Mouse (Mus musculus): Measurements from ENCODE around the gene Coa4.
"Not testable (repeated sequence)": the region's sequence is repeated elsewhere in the genome, so short reads cannot be mapped to it uniquely, and the experiment has no call there.

The Coa4 gene

GRCm38 (mm10) chr7:100559331-100559730 is 22.5 kb downstream of the Coa4 start:
- no peak for DNase-seq (ENCODE audit: inconsistent ontology term)

DNA sequence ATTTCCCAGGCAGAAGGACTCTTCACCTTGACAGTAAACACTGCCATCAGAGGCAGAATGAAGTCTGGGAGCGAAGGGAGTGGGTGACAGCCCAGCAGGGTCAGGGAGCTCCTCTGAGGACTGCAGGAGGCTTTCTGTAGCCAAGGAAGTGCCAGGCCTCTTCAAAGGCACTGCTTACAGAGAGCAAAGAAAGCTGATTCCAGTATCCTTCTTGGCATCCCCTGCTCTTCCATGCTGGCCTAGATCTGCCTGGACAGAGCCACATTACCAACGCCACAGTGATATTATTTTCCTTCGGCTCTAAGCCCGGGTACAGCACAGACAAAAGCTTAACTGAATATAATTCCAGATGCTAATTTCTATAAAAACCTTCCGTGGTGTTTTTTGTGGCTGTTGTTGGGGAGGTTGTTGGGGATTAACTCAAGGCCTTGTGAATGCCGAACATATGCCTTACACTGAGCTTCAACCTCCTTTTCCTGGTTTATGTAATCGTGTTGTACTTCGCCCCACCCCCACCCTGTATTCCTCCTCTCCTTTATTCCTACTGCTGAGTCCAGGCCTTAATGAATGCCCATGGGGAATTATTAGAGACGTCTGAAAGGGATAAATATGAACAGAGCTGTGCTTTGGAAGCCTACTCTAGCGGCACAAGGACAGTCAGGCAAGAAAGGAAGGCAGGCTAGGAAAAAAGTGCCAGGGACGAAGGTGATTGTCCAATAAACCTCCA is 25.2 kb downstream of the Coa4 start:
- peak; percentile 60 for DNase-seq (ENCODE audit: inconsistent ontology term)

- DNase-seq (ENCODE audit: inconsistent ontology term): not testable (repeated sequence)
Observed at GRCm38 (mm10) chr7:100567238-100567637, 30.4 kb downstream of the Coa4 start.

DNA sequence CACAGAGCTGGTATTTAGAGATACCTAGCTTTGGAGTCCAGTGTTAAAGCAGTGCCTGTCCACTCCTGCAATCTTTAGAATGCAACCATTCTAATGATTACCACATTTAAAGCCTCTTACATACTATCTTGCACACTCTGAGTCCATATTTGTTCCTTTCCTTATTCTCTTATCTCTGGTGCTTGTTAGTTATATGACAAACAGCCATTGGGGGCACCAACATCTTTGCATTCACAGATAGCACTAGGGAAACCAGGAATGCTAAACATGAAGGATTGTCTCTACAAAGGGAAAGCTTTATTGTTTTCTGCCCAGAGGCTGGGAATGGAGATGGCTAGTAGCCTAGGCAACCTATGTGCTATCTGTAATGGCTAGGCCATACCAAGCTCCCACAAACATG is 33.0 kb downstream of the Coa4 start:
- DNase-seq (ENCODE audit: inconsistent ontology term): no peak

DNA sequence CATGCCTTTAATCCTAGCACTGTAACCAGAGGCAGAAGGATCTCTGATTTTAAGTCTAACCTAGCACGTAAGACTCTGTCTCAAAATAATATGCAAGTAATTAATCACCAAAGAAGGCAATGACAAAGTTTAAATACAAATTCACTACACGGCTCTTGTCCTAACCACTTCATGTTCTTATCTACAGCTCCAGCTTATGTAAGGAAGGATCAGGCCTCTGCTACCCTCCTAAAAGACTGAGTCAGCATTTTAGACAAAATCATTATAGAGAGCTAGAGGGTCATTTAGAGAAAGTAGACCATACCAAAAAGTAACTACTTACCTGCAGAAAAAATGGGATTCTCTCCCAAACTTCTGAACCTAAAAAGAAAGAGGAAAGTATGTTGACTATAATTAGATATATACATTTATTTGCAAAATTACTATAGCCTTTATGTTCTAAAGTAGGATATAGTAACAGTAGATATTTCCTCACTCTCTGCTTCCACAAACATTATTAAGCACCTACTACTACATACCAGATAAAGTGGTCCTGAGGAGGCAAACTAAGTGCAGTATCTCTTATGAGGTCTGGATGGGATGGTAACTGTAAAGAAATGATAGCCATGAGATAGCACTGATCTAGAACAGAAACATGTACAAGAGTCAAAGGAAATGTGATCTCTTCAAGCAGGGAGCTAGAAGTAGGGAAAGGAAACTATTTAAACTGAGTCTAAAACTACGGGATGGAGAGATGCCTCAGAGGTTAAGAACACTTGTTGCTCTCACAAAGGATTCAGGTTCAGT is 34.3 kb downstream of the Coa4 start:
- no peak for DNase-seq (ENCODE audit: inconsistent ontology term)

- DNase-seq (ENCODE audit: inconsistent ontology term): no peak
Observed at GRCm38 (mm10) chr7:100572061-100572460, 35.2 kb downstream of the Coa4 start.

GRCm38 (mm10) chr7:100572704-100573103 is 35.8 kb downstream of the Coa4 start:
- DNase-seq (ENCODE audit: inconsistent ontology term): no peak

DNA sequence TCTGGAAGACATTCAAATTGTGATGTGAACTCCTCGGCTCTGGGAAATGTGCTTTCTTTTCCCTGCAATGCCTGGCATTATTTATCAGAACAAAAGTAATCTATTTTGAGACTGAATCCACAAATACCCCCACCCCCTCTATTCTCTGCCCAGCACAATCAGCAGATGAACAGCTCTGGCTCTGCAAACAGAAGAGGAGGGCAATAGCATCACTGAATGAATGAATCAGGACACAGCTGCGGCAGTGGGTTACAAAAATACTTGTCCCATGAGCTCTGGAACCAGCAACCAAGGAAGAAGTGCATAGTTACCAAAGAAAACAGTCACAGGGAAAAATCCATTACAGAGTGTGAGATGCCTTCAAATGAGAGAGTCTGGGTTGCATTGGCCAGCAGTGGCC is 41.9 kb downstream of the Coa4 start:
- DNase-seq (ENCODE audit: inconsistent ontology term): peak; percentile 45

GRCm38 (mm10) chr7:100582235-100582634 is 45.4 kb downstream of the Coa4 start:
- DNase-seq (ENCODE audit: inconsistent ontology term): no peak

GRCm38 (mm10) chr7:100582727-100583236 is 45.9 kb downstream of the Coa4 start:
- DNase-seq (ENCODE audit: inconsistent ontology term): peak; percentile 93

DNA sequence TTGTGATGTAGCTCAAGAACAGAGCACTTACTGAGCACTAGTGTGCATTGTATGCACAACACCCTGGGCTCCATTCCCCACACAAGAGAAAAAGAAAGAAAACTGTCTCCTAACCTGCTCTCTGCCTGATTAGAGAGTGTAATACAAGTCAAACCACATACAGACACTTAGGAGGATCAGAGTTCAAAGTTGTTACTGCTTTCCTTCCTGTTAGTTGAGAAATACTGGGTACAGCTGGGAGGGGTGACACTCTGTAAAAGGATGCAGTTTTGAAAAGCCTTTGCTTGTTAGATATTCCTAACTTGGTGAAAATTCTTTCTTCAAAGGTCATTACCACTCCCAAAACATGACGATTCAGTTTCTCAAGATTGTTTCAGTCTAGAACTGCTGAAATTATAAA is 52.9 kb downstream of the Coa4 start:
- DNase-seq (ENCODE audit: inconsistent ontology term): no peak

Data from Muller cell, postnatal 12 days (primary cell).